Mouse (Mus musculus): ENCODE results near the gene Gsk3a.

GRCm38 (mm10) chr7:25271651-25272444, 34.2 kb upstream of the Gsk3a start:
- TF ChIP-seq CTCF (IDR thresholded peaks at IDR 0.05; ENCODE audit: control insufficient read depth, insufficient read depth, insufficient read length) (no peak), CEBPB (IDR thresholded peaks at IDR 0.05; ENCODE audit: low read depth) (no peak), MYOG (IDR thresholded peaks at IDR 0.05; ENCODE audit: control insufficient read depth, extremely low read depth, insufficient read length) (no peak), USF1 (IDR thresholded peaks at IDR 0.05; ENCODE audit: low read depth) (no peak), MAX (IDR thresholded peaks at IDR 0.05) (no peak)
